In the genomic region with DNA sequence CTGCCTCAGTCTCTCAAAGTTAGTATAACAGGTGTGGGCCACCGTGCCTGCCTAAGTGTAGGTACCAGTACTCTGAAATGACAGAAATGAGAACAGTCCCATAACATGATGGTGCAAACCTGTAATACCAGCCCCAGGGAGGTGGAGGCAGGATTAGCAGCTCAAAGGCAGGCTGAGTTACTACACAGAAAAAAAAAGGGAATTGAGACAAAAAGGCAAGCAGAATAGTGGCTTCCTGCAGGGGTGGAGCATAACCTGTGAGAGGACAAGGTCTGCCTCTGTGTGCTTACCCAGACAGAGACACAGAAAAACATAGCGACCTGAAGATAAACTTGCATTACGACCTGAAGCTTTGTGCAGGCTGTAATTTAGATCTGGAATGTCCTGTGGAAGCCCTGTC, we compare ENCODE assay signal across 11 mouse cellular contexts. TPM values are rescaled to one million over a fixed set of nuclear protein-coding genes. Genes with fewer than 3 reads are reported as not detected.
"Had no signal": no experiment of that assay in that cellular context is flagged by ENCODE, and none has a peak within 500 bp of the region (broad histone marks: within the 10 kb centered on the region; RNA-seq: fewer than 3 reads in every experiment).

No protein-coding gene starts in this region.

- H3K4me2 ChIP-seq: liver, embryonic 11.5 days; liver, embryonic 15.5 days; lung, embryonic 14.5 days; midbrain, embryonic 13.5 days had no signal

- H3K9me3 ChIP-seq: limb, embryonic 10.5 days; liver, embryonic 15.5 days; midbrain, embryonic 13.5 days had no signal

- H3K27me3 ChIP-seq: liver, embryonic 15.5 days; midbrain, embryonic 13.5 days had no signal

- H3K36me3 ChIP-seq: limb, embryonic 10.5 days; liver, embryonic 15.5 days; midbrain, embryonic 13.5 days had no signal

- H3K9ac ChIP-seq: liver, embryonic 15.5 days; lung, embryonic 14.5 days; midbrain, embryonic 13.5 days had no signal

- H3K4me3 ChIP-seq: left cerebral cortex, adult 2 months; limb, embryonic 10.5 days; liver, embryonic 15.5 days; midbrain, embryonic 13.5 days had no signal

- H3K4me1 ChIP-seq: limb, embryonic 10.5 days; liver, embryonic 15.5 days; midbrain, embryonic 13.5 days had no signal

- ATAC-seq: intestine, embryonic 16.5 days; midbrain, embryonic 13.5 days had no signal

- DNase-seq: kidney, adult 2 months; kidney, postnatal 25 days; lung, embryonic 14.5 days; lung, postnatal 14 days had no signal

- H3K27ac ChIP-seq: left cerebral cortex, adult 2 months; limb, embryonic 10.5 days; liver, embryonic 15.5 days; macrophage; midbrain, embryonic 13.5 days had no signal

RNA-seq across cellular contexts. Expression of a gene that starts 26.0 kb away (rescaled TPM):
- polyA plus RNA-seq: macrophage had no signal
